Mouse (Mus musculus): ENCODE results near the gene Rce1.
"Not testable (repeated sequence)": the region's sequence is repeated elsewhere in the genome, so short reads cannot be mapped to it uniquely, and the experiment has no call there.

Rce1 gene

DNA sequence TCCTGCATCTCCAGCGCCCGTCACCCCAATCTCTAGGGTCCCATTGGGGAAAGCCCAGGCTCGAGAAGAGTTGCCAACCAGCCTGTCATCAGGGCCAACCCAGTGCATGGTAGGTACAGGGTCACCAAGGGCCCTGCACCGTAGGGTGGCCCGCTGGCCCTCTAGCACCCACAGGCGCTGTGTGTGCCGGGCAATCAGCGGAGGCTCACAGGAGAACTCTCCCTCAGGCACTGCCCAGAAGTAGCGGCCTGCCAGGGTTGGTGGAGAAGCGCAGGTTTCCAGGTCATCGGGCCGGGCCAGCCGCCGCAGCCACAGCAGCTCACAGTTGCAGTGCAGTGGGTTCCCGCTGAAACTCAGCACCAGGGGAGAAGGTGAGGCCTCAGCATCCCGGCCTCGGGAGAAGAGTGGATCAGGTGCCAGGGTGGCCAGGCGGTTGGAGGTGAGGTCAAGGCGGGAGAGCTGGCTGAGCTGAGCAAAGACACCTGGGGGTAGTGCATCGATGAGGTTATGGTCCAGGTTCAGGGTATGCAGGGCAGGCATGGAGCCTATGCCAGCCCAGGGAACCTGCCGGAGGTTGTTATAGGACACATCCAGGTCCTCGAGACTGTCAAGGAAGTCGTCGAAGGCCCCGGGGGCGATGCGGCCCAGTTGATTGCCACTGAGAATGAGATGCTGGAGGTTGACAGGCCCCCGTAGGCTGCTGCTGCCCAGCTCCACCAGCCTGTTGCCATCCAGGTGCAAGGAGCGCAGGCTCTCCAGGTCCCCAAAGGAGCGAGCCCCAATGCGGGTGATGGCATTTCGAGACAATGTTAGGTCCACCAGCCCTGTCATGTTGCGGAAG, 11.8 kb downstream of the Rce1 start:
- DNase-seq = peak in 1 of 2 experiments; percentile 25

DNA sequence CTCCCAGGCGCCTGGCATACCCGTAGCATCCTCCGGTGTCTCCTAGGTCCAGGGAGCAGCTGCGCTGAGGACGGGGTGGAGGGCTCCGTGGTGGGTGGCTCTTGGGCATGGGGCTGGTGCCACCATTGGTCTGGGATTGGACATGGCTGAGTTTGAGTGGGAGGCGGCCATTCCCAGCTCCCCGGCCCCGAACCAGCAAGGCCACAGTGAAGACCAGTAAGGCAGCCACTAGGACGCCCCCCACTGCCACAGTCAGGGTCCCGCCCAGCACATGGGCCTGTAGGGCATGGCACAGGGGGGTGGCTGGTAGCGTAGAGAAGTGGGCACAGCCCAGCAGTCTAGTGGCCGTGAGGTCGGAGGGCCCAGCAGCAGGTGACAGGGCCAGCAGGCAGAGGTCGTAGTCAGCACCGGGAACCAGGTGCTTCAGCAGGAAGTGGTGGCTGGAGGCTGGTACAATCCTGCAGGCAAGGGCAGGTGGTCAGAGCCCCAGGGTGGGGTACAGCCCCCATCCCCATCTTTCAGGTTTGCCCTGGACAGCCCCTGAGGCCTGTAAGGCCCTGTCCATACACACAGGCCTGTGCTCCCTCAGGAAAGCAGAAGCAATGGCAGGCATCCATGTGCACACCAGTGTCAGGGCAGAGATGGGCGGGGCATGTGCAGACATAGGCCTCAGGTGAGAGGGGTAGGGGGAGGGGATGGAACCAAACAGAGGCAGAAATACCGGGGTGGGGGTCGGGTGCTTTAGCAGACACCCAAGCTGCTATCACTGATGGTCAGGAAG, 13.1 kb downstream of the Rce1 start:
- peak in 1 of 2 experiments; percentile 23 for DNase-seq

DNA sequence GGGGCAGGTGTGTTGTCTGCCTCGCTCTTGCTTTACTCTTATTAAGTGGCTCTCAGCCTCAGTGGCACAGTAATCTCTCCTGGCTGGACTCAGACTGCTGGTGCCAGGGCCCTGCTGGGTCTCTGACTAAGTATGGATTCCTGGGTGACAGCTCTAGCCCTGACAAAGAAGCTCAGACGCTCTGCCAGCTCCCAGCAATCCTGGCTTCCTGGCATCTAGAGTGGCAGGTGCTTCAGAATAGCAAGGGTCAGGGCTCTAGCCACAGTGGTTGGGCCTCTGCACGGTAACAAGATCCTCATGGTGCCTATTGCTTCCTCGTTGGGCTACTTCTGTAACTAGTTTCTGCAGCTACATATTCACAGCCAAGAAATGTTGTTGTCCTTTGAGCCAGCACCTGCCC, 15.3 kb downstream of the Rce1 start:
- peak in 1 of 2 experiments; percentile 37 for DNase-seq

DNA sequence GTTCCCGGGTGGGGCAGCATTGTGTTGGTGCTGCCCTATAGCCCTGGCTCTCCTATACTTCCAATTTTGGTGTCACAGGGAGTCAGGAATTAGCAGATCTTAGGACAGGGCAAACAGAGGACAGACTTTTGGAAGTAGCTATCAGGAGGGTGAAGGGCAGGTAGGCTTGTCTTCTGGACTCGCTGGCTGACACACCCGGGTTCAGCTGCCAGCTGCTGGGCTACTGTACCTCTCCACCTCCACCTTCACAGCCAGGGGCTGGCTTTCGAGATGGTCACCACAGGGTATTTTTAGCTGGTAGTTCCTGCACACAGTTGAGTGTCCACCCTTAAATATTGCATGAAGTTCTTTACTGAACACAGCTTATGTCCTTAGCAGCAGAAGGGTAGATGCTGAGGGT, 16.9 kb downstream of the Rce1 start:
- peak in 1 of 2 experiments; percentile 13 for DNase-seq

DNA sequence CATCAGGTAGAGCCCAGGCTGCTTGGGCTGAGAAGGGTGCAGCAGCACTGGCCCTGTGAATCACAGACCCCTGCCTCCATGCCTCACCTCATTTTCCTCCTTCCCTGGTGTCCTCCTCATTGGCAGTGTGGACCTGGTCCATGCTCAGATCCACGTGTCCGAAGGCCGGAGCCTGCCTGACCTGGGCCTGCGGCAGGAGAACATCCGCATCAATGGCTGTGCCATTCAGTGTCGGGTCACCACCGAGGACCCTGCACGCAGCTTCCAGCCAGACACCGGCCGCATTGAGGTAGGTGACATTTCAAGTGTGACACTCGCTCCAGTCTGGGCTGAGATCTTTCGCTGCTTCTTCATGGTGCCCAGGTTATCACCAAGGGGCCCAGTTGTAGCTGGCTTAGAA, 18.0 kb downstream of the Rce1 start:
- DNase-seq = peak in 1 of 2 experiments; percentile 18

DNA sequence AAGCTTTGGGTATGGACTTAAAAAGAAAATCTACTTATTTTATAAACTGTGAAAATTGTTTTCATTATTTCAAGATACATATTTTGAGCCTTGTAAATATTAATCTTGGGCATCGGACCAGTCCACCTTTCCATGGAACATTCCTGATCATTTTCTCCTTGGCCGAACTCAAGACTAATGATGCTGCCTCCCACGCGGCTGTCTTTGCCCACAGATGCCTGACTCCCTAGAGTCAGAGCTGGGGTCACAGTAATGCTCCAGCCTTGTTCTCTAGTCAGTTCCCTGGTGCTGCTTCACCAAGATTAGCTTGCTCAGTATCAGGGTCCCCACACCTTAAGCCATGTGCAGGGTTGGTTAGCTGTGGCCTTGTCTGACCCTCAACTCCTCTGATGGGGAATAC, 19.8 kb downstream of the Rce1 start:
- DNase-seq = peak in 1 of 2 experiments; percentile 11

DNA sequence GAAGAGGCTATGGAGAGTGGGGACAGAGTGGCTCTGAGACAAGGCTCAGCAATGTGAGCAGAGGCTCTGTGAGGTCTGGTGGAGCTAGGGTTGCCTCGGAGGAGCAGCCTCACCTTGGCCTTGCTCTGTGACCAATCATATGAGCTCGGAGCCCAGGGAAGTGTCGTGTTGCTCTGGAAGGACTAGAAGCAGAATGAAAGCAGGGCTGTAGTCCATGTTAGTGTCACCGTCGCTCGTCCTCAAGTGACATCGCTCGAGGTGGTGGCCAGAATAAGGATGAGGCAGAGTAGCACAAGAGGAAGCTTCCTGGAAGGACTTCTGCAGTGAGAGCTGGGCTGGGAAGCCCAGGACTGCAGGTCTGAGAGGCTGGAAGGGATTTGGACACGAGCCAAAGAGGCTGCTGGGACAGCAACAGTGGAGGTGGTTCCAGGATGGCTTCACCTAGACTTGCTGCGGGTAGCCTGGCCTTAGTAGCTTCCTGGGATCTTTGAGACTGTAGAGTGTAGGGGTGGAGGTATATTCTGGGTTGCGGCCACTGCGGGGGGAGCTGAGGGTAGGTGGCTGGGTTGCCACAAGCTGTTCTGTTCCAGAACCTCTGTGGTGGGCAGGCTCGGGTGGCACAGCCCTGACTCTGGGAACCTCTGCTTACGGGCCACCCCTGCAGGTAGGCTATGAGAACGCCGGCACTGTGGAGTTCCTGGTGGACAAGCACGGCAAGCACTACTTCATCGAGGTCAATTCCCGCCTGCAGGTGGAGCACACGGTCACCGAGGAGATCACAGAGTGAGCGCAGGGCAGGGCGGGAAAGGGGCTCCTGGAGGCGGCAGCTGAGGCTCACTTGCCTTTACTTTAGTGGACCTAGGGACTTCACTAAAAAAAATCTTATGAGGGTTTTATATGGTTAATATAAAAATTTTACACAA, 21.4 kb downstream of the Rce1 start:
- DNase-seq = peak; percentile 70 to 71

DNA sequence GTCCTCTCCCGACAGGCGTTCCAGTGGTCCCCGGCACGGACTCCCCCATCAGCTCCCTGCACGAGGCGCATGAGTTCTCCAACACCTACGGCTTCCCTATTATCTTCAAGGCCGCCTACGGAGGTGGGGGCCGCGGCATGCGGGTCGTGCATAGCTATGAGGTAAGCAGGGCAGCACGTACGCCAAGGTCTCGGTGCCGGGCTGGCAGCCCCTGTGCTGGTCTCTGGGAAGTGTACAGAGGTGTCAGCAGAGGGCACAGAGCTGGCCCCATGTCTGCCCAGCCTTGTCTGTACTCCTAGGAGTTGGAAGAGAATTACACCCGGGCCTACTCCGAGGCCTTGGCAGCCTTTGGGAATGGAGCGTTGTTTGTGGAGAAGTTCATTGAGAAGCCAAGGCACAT, 23.0 kb downstream of the Rce1 start:
- DNase-seq = no peak

DNA sequence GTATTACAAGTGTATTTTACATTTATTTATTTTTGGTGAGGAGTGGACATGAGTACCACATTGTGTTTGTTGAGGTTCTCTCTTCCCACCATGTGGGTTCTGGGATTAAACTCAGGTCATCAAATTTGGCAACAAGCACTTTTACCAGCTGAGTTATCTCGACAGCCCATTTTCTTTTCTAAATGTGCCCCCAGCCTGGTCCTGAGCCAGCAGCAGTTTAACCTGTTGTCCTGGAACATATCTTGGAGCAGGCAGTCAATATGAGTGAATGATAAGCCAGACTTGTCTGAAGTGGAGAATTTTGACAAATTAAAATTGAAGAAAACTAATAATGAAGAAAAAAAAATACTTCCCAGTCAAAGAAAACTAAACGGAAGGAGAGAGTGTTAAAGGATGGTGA, 29.4 kb downstream of the Rce1 start:
- no peak for DNase-seq

DNA sequence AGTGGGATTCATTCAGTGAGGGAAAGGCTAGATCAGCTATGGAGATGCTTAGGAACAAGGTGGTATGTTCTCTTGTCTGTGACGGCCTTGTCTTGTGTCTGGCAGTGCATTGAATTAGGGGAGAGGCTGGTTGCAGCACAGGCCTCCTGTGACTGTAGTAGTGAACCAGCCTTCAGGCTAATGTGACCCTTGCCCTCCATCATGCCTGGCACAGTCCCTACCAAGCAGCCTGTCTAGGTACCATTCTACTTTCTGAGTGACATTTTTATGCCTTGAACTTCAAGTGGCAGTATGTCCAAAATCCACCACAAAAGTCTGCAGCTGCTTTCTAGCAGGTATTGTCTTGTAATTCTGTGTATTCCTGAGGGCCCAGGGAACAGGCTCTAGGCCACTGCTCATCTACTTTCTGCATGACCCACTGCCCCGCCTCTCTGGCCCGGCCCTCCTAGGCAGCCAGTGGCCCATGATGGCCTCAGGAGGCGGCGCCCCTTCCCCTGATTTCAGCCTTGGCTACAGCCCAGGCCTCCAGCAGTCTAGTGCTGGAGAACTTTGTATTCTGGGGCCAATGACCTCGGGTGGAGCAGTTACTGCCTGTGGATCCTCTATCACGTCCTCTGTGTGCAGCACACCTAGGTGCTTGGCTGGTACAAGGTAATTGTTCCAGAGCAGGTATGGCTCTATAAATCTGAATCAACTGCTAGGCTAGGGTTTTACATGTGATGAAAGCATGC, 31.5 kb downstream of the Rce1 start:
- no peak for DNase-seq

DNA sequence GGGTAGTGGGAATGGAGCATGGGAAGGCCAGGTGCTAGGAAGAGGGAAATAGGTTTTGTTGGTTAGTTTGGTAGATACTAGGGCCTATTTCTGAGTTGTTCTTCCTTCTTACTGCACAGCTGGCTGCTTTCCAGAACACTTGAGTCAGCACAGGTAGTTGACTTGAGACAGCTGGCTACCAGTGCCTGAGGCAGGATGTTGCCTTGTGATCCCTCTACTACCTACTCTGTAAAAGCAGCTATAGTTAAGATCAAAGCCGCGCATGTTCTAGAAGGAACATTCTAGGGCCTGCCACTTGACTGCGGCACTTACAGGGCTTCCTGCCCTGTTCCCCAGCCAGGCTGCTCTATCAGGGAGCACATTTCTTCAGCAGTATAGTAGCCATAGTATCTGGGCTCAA, 35.4 kb downstream of the Rce1 start:
- DNase-seq = peak; percentile 27 to 55

DNA sequence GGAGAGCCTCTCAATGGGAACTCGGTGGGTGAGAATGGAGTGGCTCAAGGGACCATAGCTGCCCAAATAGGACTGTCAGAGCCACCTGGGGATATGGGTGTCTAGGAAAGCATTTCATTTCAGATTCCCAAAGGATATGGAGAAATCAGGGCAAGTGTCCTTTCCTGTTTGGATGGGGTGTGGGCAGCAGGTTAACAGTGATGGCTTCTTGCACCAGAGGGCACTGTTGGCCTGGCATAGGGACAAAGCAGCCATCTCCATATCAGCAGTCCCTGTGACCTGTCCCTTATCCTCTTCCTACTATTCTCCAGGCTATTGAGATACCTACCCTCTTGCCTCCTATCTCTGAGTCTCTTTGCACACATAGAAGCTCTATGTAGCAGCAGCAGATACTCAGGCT, 36.4 kb downstream of the Rce1 start:
- peak in 1 of 2 experiments; percentile 21 for DNase-seq

DNA sequence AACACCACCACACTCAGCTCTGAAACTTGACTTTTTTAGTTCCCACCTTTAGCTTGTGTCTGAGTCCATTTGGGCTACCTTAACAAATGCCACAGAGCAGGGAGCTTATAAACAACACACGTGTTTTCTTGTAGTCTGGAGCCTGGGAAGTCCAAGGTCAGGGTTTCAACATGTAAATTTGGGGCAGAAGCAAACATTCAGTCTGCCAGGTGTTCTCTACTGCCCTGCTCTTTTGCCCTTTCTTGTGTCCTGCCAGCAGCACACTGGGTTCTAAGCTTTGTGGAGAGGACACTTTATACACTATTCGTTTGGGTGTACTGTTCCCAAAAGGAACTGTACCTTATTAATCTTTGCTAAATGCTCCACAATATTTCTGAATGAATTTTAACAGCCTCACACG, 37.0 kb downstream of the Rce1 start:
- DNase-seq = no peak

DNA sequence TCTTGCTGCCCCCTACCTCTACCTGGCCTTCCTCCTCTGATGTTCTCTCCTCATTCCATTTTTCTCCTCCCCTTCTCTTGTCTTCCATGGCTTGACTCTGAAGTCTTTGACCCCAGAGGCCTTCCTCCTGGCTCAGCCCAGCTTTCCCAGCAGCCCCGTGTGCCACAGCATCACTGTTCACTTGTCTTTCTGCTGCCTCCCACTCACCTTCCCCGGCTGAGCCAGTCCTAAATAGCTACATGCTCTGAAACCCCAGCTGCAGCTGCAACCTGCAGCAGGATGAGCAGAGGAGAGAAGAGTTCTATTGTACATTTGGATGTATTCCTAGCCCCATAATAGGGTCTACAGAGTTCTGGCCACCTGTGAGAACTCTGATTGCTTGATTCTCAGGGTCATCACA, 38.0 kb downstream of the Rce1 start:
- no peak for DNase-seq

DNA sequence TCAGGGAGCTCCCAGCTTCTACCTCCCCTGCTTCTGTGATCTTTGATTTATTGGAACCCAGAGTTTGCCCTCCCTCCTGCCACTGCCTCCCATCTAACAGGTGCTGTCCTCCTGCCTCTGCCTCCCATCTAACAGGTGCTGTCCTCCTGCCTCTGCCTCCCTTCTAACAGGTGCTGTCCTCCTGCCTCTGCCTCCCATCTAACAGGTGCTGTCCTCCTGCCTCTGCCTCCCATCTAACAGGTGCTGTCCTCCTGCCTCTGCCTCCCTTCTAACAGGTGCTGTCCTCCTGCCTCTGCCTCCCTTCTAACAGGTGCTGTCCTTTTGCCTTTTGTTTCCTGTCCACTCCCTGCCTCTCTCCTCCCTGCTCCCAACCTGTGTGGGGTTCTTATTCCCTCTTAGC, 38.7 kb downstream of the Rce1 start:
- not testable (repeated sequence) for DNase-seq

DNA sequence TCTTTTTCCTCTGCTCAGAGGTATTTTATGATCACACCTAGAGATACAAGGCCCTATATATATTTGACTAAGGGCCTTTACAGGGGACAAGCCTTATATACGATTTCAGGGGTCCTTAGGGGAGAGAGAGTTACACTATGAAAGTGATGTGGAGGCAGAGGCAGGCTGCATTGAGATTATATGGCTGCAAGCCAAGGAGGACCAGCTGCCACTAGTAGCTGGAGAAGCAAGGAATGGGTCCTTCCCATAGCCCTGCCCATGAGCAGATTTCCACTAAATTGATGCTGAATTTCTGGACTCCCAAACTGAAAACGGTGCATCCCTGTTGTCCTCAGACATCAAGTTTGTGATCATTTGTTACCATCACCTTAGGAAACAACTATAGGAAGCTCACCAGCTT, 41.6 kb downstream of the Rce1 start:
- no peak for DNase-seq

DNA sequence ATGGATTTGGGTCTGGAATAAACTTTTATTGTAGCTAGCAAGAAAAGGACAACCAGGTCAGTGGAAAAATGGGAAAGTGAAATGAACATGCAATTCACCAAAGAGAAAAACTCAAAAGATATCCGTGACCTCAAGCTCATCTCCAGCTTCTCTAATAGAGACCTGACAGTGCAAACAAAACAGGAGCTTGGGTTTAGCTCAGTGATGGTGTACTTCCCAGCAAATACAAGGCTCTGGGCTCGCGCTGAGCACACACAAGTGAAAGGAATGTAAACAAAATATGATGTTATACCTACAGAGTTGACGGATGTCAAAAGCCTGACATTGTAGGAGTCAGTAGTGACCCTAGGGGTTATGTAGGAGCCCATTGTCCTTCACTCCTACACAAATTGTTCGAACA, 46.1 kb downstream of the Rce1 start:
- no peak for DNase-seq

DNA sequence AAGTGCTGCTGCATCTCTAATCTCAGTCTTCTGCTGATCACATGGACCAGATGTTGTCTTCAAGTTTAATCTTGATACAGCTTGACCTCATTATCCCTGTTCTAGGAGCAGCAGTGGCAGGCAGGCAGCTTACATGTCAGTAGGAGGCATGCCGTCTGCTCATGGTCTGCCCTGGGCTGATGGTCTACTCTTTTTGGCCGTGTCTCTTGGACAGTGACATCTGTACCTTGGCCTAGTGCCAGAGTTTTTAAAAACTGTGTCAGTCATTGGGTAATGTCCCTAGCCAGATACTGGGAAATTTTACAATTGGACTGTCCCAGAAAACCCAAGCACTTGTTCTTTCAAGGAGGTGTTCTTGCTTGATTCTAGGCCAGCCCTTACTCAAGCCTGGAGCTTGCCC, 46.6 kb downstream of the Rce1 start:
- DNase-seq = peak; percentile 9 to 66

DNA sequence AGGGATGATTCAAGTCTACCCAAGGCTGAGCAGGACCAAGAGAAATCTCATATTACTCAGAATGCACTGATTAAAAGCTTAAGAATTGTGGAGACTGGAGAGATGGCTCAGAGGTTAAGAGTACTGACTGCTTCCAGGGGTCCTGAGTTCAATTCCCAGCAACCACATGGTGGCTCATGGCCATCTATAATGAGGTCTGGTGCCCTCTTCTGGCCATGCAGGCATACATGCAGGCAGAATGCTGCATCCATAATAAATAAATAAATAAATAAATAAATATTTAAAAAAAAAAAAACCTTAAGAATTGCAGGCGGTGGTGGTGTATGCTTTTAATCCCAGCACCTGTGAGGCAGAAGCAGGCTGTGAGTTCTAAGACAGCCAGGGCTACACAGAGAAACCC, 52.2 kb downstream of the Rce1 start:
- DNase-seq = no peak
